Mouse (Mus musculus): ENCODE measurements around the gene Olfr655.

The Olfr655 gene

GRCm38 (mm10) chr7:104601679-104602078 lies at the start of gene Olfr655:
TSS of gene Olfr655 (minus strand) at chr7:104601779.
- in situ Hi-C loops (cut with MboI, MseI) = loop anchor here (5.0 to 25.0 kb wide), 6 partner anchors 154 to 911 kb away; partner anchors contain the start of genes Olfr649 (in 1 of the 2) and Trim30b (in 1 of the 2)

DNA sequence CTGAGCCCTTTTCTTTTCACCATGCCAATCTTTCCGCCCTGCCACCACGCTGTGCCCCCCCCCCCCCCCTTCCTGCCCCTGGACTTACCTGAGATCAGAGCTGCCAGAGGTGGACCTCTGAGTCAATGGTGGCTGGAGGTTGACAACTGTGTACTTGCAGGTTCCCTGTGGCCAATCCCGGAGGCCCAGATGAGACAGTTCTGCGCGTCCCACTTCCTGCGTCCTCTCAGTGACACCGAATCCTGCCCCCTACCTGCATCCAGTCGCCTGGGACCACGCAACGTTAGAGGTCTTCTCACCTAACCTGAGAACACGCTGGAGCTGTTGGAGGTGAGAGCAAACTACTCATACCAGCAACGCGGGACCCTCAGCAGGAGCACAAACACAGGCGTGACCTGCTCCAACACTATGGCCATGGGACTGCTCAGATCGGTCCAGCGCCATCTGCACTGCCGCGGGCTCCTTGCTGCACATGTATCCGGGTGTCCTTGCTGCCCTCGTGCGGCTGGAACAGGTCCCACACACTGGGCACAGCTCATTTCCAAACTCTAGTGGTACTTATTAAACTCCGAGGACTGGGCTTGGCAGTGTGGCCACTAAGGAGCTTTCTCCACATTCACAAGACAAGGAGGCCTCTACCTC lies 45.4 kb upstream of the Olfr655 start, which contains the start of gene Olfr658:
Gene Olfr658 (minus strand): TSS at position 465 of the 642 bp plus-strand sequence.
- in situ Hi-C loops (cut with MboI, MseI) = no loop called here

DNA sequence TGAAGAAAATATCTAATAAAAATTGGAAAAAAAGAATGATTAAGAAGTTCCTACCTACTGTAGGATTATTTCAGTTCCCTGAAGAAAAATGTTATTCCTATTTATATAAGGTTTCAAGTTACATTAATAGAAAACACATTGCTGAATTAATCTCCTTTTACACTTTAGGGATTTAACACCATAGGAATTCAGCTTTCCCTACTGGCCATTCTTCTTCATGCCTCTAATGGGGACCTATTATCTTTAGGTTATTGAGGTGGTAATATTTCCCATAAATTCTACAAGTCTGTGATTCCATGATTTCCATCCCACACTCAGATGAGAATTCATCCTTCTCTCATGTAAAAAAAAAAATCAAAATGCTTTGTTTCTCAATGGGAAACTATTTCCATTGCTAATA lies 22.9 kb upstream of the Olfr655 start, which contains the start of gene Olfr657:
Gene Olfr657 (plus strand): TSS at position 301 of the 400 bp plus-strand sequence.
- in situ Hi-C loops (cut with MboI, MseI) = loop anchor here in 1 of 2 experiments (25.0 kb wide), 1 partner anchor 888 kb away; no protein-coding TSS in a partner anchor

GRCm38 (mm10) chr7:104613655-104614054 lies 12.1 kb upstream of the Olfr655 start, which contains the start of gene Olfr656:
TSS of gene Olfr656 (plus strand) at chr7:104613955.
- in situ Hi-C loops (cut with MboI, MseI) = loop anchor here in 1 of 2 experiments (25.0 kb wide), 1 partner anchor 899 kb away; no protein-coding TSS in a partner anchor

DNA sequence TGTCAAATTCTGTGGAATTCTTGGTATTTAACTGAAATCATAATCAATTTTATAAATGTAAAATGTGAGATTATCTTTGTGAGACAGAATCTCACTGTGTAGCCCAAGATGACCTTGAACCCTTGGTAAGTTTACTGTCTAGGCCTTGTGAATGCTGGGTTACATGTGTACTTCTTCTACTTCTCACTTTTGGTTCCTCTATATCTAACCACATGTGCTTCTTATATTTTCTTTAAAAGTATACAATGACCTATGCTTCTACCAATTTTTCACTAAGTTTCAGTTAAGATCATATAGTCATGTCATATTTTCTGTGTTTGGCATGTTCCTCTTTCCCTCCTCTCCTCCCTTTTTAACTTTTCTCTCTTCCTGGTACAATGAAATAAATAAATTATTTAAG lies 3.1 kb upstream of the Olfr655 start:
- in situ Hi-C loops (cut with MboI, MseI) = loop anchor here (5.0 to 25.0 kb wide), 7 partner anchors 157 to 908 kb away; partner anchors contain the start of genes Olfr649 (in 1 of the 2) and Trim30b (in 1 of the 2)

- in situ Hi-C loops (cut with MboI, MseI) = loop anchor here (5.0 to 25.0 kb wide), 6 partner anchors 156 to 909 kb away; partner anchors contain the start of genes Olfr649 (in 1 of the 2) and Trim30b (in 1 of the 2)
Observed at GRCm38 (mm10) chr7:104603173-104603572, 1.6 kb upstream of the Olfr655 start.

- in situ Hi-C loops (cut with MboI, MseI) = no loop called here
Observed at GRCm38 (mm10) chr7:104588274-104588673, 13.3 kb downstream of the Olfr655 start.

GRCm38 (mm10) chr7:104586725-104587124 lies 14.9 kb downstream of the Olfr655 start, which contains the start of gene Olfr654:
TSS of gene Olfr654 (plus strand) at chr7:104587025.
- in situ Hi-C loops (cut with MboI, MseI) = no loop called here

- in situ Hi-C loops (cut with MboI, MseI) = no loop called here
Observed at GRCm38 (mm10) chr7:104581429-104581828, 20.1 kb downstream of the Olfr655 start.

DNA sequence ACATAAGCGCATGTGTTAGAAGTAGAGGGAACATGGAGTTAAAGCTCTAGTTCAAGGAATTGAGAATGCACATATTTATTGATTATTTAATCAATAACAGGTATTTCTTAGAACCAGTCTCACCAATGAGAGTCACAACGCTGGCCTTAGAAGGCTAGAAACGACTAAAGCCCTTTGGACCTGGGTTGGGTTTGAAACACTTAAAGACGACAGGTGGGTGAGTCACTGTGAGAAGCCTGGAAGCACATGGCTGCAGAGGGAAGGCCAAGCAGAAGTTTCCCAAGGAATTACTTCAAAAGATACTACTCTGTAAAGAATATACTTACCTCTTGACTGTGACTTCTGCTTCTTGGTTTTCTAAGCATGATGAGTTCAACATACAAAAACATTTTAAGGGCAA lies 20.7 kb downstream of the Olfr655 start:
- in situ Hi-C loops (cut with MboI, MseI) = no loop called here

DNA sequence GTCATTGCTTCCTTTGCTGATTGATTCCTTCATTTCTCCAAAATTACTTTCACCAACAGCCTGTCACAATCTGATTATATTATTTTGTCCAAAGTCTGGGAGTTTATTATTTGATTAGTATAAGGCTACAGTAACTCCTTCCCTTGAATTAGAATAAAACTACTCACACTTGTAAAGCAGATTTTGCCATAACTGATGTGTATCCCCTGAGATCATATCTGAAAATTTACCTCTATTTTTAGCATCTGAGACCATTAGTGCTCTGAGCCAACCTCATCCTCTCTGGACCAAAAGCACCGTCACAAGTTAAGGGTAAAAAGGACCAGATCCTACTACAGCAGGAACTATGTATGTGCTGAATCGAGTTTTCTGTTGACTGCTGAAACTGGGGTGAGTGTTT lies 24.6 kb downstream of the Olfr655 start, which contains the start of gene Olfr653:
Gene Olfr653 (plus strand): TSS at position 301 of the 400 bp plus-strand sequence.
- in situ Hi-C loops (cut with MboI, MseI) = loop anchor here in 1 of 2 experiments (10.0 kb wide), 1 partner anchor 362 kb away; the partner anchor contains the start of gene Trim6

- in situ Hi-C loops (cut with MboI, MseI) = no loop called here
Observed at GRCm38 (mm10) chr7:104560601-104561000, 41.0 kb downstream of the Olfr655 start, which contains the start of gene Olfr652. TSS of gene Olfr652 (plus strand) at chr7:104560901.

DNA sequence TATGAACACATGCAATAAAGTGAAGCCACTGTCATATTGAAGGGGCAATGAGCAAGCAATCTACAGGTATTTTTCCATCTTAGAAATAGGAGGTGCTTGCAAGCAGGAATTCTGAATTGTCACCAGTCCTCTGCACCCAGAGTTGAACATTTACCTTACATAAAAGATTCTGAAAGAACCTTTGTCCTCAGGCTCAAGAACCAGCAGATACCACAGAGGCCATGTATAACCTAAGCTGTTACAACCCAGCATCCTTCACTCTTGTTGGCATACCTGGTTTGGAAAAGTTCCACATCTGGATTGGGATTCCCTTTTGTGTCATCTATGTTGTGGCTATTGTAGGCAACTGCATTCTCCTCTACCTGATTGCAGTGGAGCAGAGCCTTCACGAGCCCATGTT lies 48.9 kb downstream of the Olfr655 start:
- in situ Hi-C loops (cut with MboI, MseI) = no loop called here

DNA sequence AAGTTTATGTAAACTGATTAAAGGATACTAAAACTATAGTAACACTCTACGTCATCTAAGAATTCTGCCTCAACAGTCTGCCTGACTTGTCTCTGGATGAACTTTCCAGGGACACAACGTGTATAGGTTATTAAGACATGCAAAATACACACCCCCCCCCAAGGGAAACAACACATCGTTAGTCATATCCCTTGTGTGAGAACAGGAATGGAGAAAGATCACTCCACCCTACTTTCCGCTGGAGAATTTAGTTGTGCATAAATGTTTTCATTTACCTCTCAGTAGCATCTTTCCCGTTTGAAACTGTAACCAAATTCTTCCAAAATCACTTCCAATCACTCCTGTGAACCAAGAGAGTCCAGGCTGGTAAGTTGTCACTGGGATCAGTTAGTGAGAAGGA lies 51.7 kb downstream of the Olfr655 start, which contains the start of gene Olfr651:
Gene Olfr651 (plus strand): TSS at position 301 of the 400 bp plus-strand sequence.
- in situ Hi-C loops (cut with MboI, MseI) = no loop called here
